Mouse (Mus musculus): ENCODE results near the gene Fcgr3. TPM values are rescaled to one million over a fixed set of nuclear protein-coding genes. Genes with fewer than 3 reads are reported as not detected.
"Not testable (repeated sequence)": the region's sequence is repeated elsewhere in the genome, so short reads cannot be mapped to it uniquely, and the experiment has no call there.

Fcgr3 gene
- total and polyA plus RNA-seq, 3 experiments, result 11.5 to 12.7 (median 12.1) TPM

DNA sequence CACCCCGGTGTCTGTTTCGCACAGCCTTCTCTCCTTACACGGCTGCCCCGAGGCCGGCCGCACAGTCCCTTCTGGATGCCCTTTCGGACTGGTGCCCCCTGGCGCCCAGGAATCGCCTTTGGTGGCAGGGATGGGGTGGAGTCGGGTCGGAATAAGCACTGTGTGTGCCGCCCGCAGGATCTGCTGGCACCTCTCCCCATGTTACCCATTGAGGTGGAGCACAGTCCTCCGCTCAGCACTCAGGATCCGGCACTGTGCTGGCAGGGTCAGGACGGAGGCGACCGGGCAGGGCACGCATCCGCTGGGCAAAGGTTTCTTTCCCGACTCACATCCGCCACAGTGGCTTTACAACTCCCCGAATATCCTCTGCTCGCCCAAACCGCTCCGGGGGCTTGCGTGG, 13.2 kb upstream of the Fcgr3 start:
- 0 out of 2 replicates have a peak overlapping the region, but pooled peaks have one; percentile 27 for H3K4me3 ChIP-seq
- H3K27ac ChIP-seq; H3K27me3 ChIP-seq (ENCODE audit: control insufficient read depth, insufficient read depth, low read length); H3K36me3 ChIP-seq (ENCODE audit: control insufficient read depth, insufficient read depth, low read length); H3K9ac ChIP-seq (ENCODE audit: low read depth, low read length); intact Hi-C loops (cut with DNase I); H3K4me1 ChIP-seq (ENCODE audit: control insufficient read depth, insufficient read depth, low read length); H3K79me2 ChIP-seq (replicated peaks; ENCODE audit: control insufficient read depth, insufficient read depth, low read length): not testable (repeated sequence)
- WGBS, result 3% methylated on average over 19 of the region's 27 CpGs
- peak; percentile 64 to 67 for DNase-seq

DNA sequence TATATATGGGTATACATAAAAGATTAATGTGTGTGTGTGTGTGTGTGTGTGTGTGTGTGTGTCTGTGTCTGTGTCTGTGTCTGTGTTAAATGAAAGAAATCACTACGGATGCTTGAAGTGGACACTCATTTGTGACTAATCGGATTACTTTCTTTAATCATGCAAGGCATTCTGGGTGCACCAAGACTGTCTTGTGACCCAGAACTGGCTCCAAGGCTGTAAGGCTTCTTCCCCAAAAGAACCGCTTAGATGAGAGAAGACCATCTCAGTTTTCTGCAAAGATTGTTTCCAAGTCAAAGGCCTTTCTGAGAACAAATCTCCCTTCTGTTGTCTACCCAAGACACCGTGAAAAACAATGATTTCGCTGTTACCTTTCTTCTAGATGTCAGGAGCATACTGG, 12.5 kb upstream of the Fcgr3 start:
- H3K79me2 ChIP-seq (replicated peaks; ENCODE audit: control insufficient read depth, insufficient read depth, low read length); H3K36me3 ChIP-seq (ENCODE audit: control insufficient read depth, insufficient read depth, low read length); intact Hi-C loops (cut with DNase I); DNase-seq; H3K9ac ChIP-seq (ENCODE audit: low read depth, low read length); H3K4me1 ChIP-seq (ENCODE audit: control insufficient read depth, insufficient read depth, low read length); H3K4me3 ChIP-seq; H3K27ac ChIP-seq; H3K27me3 ChIP-seq (ENCODE audit: control insufficient read depth, insufficient read depth, low read length): not testable (repeated sequence)
- 42% methylated on average over 5 of the region's 5 CpGs for WGBS

DNA sequence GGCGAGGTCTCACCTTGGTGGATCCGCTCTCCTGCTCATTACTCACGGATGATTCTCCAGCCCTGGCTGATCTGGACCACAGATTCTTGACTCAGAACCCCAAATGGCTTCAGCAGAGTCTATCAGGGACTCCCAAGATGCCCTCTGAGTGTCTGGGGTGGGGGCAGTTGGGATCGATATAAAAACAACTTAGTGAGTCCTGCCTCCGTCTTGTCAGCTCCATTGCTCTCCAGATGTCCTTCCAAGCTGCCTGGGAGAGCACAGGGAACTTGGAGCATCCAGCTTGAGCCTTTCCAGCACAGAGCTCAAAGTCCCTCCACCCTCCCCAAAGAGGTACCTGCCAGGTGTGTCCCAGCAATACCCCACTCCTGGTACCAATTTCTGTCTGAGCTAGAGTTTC, 11.4 kb upstream of the Fcgr3 start:
- 67% methylated on average over 4 of the region's 5 CpGs for WGBS
- H3K27ac ChIP-seq; H3K27me3 ChIP-seq (ENCODE audit: control insufficient read depth, insufficient read depth, low read length); DNase-seq; H3K4me3 ChIP-seq; intact Hi-C loops (cut with DNase I); H3K36me3 ChIP-seq (ENCODE audit: control insufficient read depth, insufficient read depth, low read length); H3K79me2 ChIP-seq (replicated peaks; ENCODE audit: control insufficient read depth, insufficient read depth, low read length); H3K9ac ChIP-seq (ENCODE audit: low read depth, low read length); H3K4me1 ChIP-seq (ENCODE audit: control insufficient read depth, insufficient read depth, low read length): not testable (repeated sequence)

DNA sequence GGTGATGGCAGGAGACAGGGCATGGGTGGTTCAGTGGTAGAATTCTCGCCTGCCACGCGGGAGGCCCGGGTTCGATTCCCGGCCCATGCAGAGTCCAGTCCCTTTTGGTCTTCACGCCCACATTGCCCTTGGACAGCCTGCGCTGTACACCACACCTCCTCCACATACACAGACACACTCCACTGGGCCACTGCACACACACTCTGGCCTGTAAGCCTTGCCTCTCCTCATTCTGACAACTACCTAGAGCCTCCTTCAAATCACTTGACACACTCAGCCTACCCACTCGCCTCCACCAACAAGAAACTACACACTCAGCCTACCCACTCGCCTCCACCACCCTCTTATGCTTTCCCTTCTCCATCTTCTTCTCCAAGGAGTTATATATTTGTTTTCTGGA, 9.5 kb upstream of the Fcgr3 start:
- H3K79me2 ChIP-seq (replicated peaks; ENCODE audit: control insufficient read depth, insufficient read depth, low read length); H3K4me3 ChIP-seq; intact Hi-C loops (cut with DNase I); H3K27me3 ChIP-seq (ENCODE audit: control insufficient read depth, insufficient read depth, low read length); H3K4me1 ChIP-seq (ENCODE audit: control insufficient read depth, insufficient read depth, low read length); H3K36me3 ChIP-seq (ENCODE audit: control insufficient read depth, insufficient read depth, low read length); H3K9ac ChIP-seq (ENCODE audit: low read depth, low read length); H3K27ac ChIP-seq: not testable (repeated sequence)
- WGBS, result 31% methylated on average over 6 of the region's 10 CpGs
- peak; percentile 48 to 70 for DNase-seq

DNA sequence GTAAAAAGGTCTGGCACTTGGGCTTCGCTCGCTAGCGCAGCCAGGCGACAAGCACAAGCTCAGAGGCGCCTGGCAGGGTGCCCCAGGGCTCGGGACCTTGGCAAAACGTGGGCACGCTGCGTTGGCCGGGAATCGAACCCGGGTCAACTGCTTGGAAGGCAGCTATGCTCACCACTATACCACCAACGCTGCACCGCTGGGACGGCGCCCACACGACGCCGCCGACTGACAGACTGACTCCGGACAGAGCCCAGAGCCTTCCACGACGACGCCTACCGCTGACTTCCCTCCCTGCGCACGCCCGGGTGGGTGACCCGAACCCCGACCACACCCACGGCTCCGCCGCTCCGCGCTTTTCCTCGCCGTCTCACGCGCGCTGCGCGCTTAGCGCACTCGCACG, 7.5 kb upstream of the Fcgr3 start:
- H3K27me3 ChIP-seq (ENCODE audit: control insufficient read depth, insufficient read depth, low read length); H3K9ac ChIP-seq (ENCODE audit: low read depth, low read length); H3K4me1 ChIP-seq (ENCODE audit: control insufficient read depth, insufficient read depth, low read length); H3K79me2 ChIP-seq (replicated peaks; ENCODE audit: control insufficient read depth, insufficient read depth, low read length); intact Hi-C loops (cut with DNase I); H3K27ac ChIP-seq; H3K36me3 ChIP-seq (ENCODE audit: control insufficient read depth, insufficient read depth, low read length); H3K4me3 ChIP-seq; DNase-seq: not testable (repeated sequence)
- WGBS, result no CpG with 5 or more reads among the region's 45 CpGs

DNA sequence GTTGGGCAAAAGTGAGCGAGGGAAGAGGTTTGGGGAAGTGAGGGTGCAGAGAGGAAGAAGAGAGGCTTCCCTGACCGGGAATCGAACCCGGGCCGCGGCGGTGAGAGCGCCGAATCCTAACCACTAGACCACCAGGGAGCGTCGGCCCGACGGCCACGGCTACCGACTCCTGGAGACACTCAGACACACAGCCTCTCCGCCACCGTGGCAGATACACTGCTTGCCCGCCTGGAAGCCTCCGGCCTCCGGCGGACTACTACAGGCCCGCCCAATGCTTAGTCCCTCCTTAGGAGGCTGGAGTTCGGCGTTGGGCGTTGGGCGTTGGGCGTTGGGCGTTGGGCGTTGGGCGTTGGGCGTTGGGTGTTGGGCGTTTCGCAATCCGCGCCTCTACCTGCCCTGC, 7.0 kb upstream of the Fcgr3 start:
- no CpG with 5 or more reads among the region's 35 CpGs for WGBS
- not testable (repeated sequence) for H3K27me3 ChIP-seq (ENCODE audit: control insufficient read depth, insufficient read depth, low read length)

DNA sequence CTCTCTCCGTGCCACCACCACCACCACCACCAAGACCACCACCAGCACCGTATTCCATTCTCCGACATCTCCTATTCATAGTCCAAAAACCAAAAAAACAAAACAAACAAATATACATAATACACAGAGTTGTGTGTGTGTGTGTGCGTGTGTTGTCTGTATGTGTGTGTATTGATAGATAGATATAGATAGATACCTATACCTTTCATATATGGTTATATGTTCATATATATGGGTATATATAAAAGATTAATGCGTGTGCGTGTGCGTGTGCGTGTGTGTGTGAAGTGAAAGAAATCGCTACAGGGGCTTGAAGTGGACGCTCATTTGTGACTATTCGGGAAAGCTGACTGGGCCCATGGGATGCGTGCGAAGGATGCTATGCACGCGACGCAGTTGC, 6.1 kb upstream of the Fcgr3 start:
- H3K9ac ChIP-seq (ENCODE audit: low read depth, low read length); H3K27ac ChIP-seq; H3K4me3 ChIP-seq; H3K36me3 ChIP-seq (ENCODE audit: control insufficient read depth, insufficient read depth, low read length); H3K4me1 ChIP-seq (ENCODE audit: control insufficient read depth, insufficient read depth, low read length); intact Hi-C loops (cut with DNase I); H3K27me3 ChIP-seq (ENCODE audit: control insufficient read depth, insufficient read depth, low read length); DNase-seq; H3K79me2 ChIP-seq (replicated peaks; ENCODE audit: control insufficient read depth, insufficient read depth, low read length): not testable (repeated sequence)
- WGBS, result 24% methylated on average over 16 of the region's 16 CpGs

More for the DNA sequence above, 7.0 kb upstream of the Fcgr3 start:
- H3K4me1 ChIP-seq (ENCODE audit: control insufficient read depth, insufficient read depth, low read length); H3K4me3 ChIP-seq; H3K9ac ChIP-seq (ENCODE audit: low read depth, low read length); H3K79me2 ChIP-seq (replicated peaks; ENCODE audit: control insufficient read depth, insufficient read depth, low read length); H3K27ac ChIP-seq; intact Hi-C loops (cut with DNase I); H3K36me3 ChIP-seq (ENCODE audit: control insufficient read depth, insufficient read depth, low read length); DNase-seq: not testable (repeated sequence)

DNA sequence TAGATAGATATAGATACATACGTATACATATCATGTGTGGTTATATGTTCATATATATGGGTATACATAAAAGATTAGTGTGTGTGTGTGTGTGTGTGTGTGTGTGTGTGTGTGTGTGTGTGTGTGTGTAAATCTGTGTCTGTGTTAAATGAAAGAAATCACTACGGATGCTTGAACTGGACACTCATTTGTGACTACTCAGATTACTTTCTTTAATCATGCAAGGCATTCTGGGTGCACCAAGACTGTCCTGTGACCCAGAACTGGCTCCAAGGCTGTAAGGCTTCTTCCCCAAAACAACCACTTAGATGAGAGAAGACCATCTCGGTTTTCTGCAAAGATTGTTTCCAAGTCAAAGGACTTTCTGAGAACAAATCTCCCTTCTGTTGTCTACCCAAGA, 4.8 kb upstream of the Fcgr3 start:
- intact Hi-C loops (cut with DNase I), result not testable (repeated sequence)

DNA sequence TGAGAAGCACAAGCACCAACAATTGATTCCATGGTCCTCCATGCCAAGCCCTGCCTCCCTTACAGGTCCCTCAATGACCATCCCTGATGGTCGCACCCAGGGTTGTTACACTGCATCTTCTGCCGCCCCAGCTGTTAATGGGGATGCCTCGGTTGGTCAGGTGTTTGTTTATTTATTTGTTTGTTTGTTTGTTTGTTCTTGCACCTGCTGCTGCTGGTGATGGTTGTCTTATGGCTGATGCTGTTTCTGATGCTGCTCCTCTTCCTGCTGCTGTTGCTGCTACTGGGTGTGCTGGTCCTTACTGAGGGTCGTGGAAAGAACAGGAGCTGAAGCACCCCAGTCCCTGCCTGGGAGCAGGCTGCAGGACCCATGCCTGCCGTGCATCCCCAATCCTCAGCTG, 3.2 kb upstream of the Fcgr3 start:
- H3K4me1 ChIP-seq (ENCODE audit: control insufficient read depth, insufficient read depth, low read length); DNase-seq; intact Hi-C loops (cut with DNase I); H3K4me3 ChIP-seq; H3K36me3 ChIP-seq (ENCODE audit: control insufficient read depth, insufficient read depth, low read length); H3K79me2 ChIP-seq (replicated peaks; ENCODE audit: control insufficient read depth, insufficient read depth, low read length); H3K9ac ChIP-seq (ENCODE audit: low read depth, low read length); H3K27ac ChIP-seq: not testable (repeated sequence)
- WGBS, result 47% methylated on average over 5 of the region's 5 CpGs
- H3K27me3 ChIP-seq (ENCODE audit: control insufficient read depth, insufficient read depth, low read length), result peaks cover 14% of the 10 kb centered on the region

More for the DNA sequence above, 4.8 kb upstream of the Fcgr3 start:
- H3K9ac ChIP-seq (ENCODE audit: low read depth, low read length); H3K36me3 ChIP-seq (ENCODE audit: control insufficient read depth, insufficient read depth, low read length); H3K27ac ChIP-seq; H3K4me3 ChIP-seq; H3K4me1 ChIP-seq (ENCODE audit: control insufficient read depth, insufficient read depth, low read length); DNase-seq; H3K79me2 ChIP-seq (replicated peaks; ENCODE audit: control insufficient read depth, insufficient read depth, low read length): not testable (repeated sequence)
- 64% methylated on average over 3 of the region's 3 CpGs for WGBS
- peaks cover 14% of the 10 kb centered on the region for H3K27me3 ChIP-seq (ENCODE audit: control insufficient read depth, insufficient read depth, low read length)

DNA sequence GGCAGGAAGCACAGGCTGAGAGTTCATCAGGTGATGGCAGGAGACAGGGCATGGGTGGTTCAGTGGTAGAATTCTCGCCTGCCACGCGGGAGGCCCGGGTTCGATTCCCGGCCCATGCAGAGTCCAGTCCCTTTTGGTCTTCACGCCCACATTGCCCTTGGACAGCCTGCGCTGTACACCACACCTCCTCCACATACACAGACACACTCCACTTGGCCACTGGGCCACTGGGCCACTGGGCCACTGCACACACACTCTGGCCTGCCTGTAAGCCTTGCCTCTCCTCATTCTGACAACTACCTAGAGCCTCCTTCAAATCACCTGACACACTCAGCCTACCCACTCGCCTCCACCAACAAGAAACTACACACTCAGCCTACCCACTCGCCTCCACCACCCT, 1.8 kb upstream of the Fcgr3 start:
- peak in 1 of 2 experiments; percentile 49 for DNase-seq
- H3K79me2 ChIP-seq (replicated peaks; ENCODE audit: control insufficient read depth, insufficient read depth, low read length); intact Hi-C loops (cut with DNase I); H3K27ac ChIP-seq; H3K4me1 ChIP-seq (ENCODE audit: control insufficient read depth, insufficient read depth, low read length); H3K4me3 ChIP-seq; H3K9ac ChIP-seq (ENCODE audit: low read depth, low read length); H3K36me3 ChIP-seq (ENCODE audit: control insufficient read depth, insufficient read depth, low read length): not testable (repeated sequence)
- 34% methylated on average over 5 of the region's 10 CpGs for WGBS
- peaks cover 14% of the 10 kb centered on the region for H3K27me3 ChIP-seq (ENCODE audit: control insufficient read depth, insufficient read depth, low read length)
